Mouse (Mus musculus) heart, adult 2 months (tissue): Measurements from ENCODE around the gene Stab2.

Experiments used
- EP300 ChIP-seq: fragments of 200-500 bp; IDR thresholded peaks from 2 replicates; pipeline ENCODE4 v1.6.1; 2011; ENCODE audit warnings: low read depth, low read length, control low read depth; ENCODE audit not compliant: insufficient read depth
- POLR2A ChIP-seq: fragments of 200-500 bp; IDR thresholded peaks from 2 replicates; pipeline ENCODE4 v1.6.1; 2011; ENCODE audit warnings: mild to moderate bottlenecking, low read depth, low read length, control low read depth; ENCODE audit not compliant: insufficient read depth

GRCm38 (mm10) chr10:87046931-87047468 lies 39.2 kb upstream of the Stab2 start:
- TF ChIP-seq POLR2A (no peak), EP300 (no peak)
